Mouse (Mus musculus): ENCODE data around the gene Dnah2.

Dnah2 gene

GRCm38 (mm10) chr11:69386758-69387157, 162.2 kb downstream of the Dnah2 start:
- no peak for DNase-seq

- DNase-seq: no peak
Observed at GRCm38 (mm10) chr11:69384979-69385378, 163.9 kb downstream of the Dnah2 start.

GRCm38 (mm10) chr11:69382478-69383105, 166.3 kb downstream of the Dnah2 start:
- DNase-seq: no peak

GRCm38 (mm10) chr11:69381356-69381755, 167.6 kb downstream of the Dnah2 start:
- no peak for DNase-seq

- no peak for DNase-seq
Observed at GRCm38 (mm10) chr11:69379600-69379999, 169.3 kb downstream of the Dnah2 start.

GRCm38 (mm10) chr11:69377766-69378165, 171.1 kb downstream of the Dnah2 start:
- DNase-seq: no peak

GRCm38 (mm10) chr11:69375646-69376045, 173.3 kb downstream of the Dnah2 start:
- DNase-seq: no peak

- DNase-seq: no peak
Observed at GRCm38 (mm10) chr11:69373223-69373965, 175.5 kb downstream of the Dnah2 start.

- DNase-seq: no peak
Observed at GRCm38 (mm10) chr11:69372780-69373170, 176.1 kb downstream of the Dnah2 start.

GRCm38 (mm10) chr11:69372056-69372779, 176.7 kb downstream of the Dnah2 start:
- no peak for DNase-seq

- DNase-seq: no peak
Observed at GRCm38 (mm10) chr11:69371601-69372000, 177.3 kb downstream of the Dnah2 start.

- DNase-seq: no peak
Observed at GRCm38 (mm10) chr11:69370817-69371215, 178.1 kb downstream of the Dnah2 start.

All from spleen, adult 18-20 months (tissue).